Mouse (Mus musculus) MEL (cell line): ENCODE measurements around the gene Cldn10. TPM values are rescaled to one million over a fixed set of nuclear protein-coding genes. Genes with fewer than 3 reads are reported as not detected.

Experiments
- DNase-seq: peaks from one replicate; pipeline ENCODE4 v3.0.0; 2011; ENCODE audit warnings: low read depth, low spot score
- H3K27ac ChIP-seq: 2 replicates; pipeline ENCODE4 v1.5.1; 2012; ENCODE audit warnings: low read depth, mild to moderate bottlenecking, control low read depth, low read length, moderate library complexity; ENCODE audit not compliant: control insufficient read depth
- H3K27me3 ChIP-seq, 2 experiments: fragments of 150-350 bp in 1 of 2; sonication (generic) in 1 of 2; 2 replicates each; pipeline ENCODE4 v1.6.1; 2012; ENCODE audit warnings: low read length in 2 of 2, mild to moderate bottlenecking in 2 of 2, improper control_type of control experiment in 1 of 2, moderate library complexity in 1 of 2; ENCODE audit not compliant: insufficient read depth in 2 of 2, control insufficient read depth in 1 of 2
- H3K36me3 ChIP-seq, 2 experiments: 2 replicates each; pipeline ENCODE4 v1.6.1; 2012 to 2014; ENCODE audit warnings: low read length in 2 of 2, improper control_type of control experiment in 1 of 2, inconsistent platforms in 1 of 2, mild to moderate bottlenecking in 1 of 2; ENCODE audit not compliant: insufficient read depth in 2 of 2, control insufficient read depth in 1 of 2
- H3K4me1 ChIP-seq, 2 experiments: fragments of 150-350 bp in 1 of 2; sonication (generic) in 1 of 2; 2 replicates each; pipeline ENCODE4 v1.6.1; 2012; ENCODE audit warnings: low read length in 2 of 2, improper control_type of control experiment in 1 of 2, mild to moderate bottlenecking in 1 of 2; ENCODE audit not compliant: insufficient read depth in 2 of 2, control insufficient read depth in 1 of 2
- H3K4me3 ChIP-seq, 2 experiments: fragments of 150-350 bp in 1 of 2; sonication (generic) in 1 of 2; 2 replicates each; pipeline ENCODE4 v1.5.1; 2012; ENCODE audit warnings: low read depth in 2 of 2, low read length in 2 of 2, mild to moderate bottlenecking in 2 of 2, moderate library complexity in 2 of 2, control low read depth in 1 of 2, improper control_type of control experiment in 1 of 2; ENCODE audit not compliant: control insufficient read depth in 1 of 2, insufficient read depth in 1 of 2
- H3K79me2 ChIP-seq: 2 replicates; pipeline ENCODE4 v1.6.1; 2012; ENCODE audit warnings: mild to moderate bottlenecking, low read length, moderate library complexity; ENCODE audit not compliant: control insufficient read depth, poor library complexity, insufficient read depth
- H3K9ac ChIP-seq: 2 replicates; pipeline ENCODE4 v1.6.1; 2012; ENCODE audit warnings: low read depth, mild to moderate bottlenecking, control low read depth, low read length, moderate library complexity; ENCODE audit not compliant: control insufficient read depth, poor library complexity, severe bottlenecking
- H3K9me3 ChIP-seq: fragments of 150-350 bp; sonication (generic); replicated peaks from 2 replicates; pipeline ENCODE4 v1.6.1; 2012; ENCODE audit warnings: mild to moderate bottlenecking, low read length, improper control_type of control experiment, moderate library complexity; ENCODE audit not compliant: insufficient read depth
- CTCF ChIP-seq, 3 experiments: IDR thresholded peaks in 2 of 3; conservative IDR thresholded peaks in 1 of 3; 2 replicates each; pipeline ENCODE4 v1.5.1; 2011 to 2012; ENCODE audit warnings: low read length in 3 of 3, low read depth in 2 of 3, mild to moderate bottlenecking in 2 of 3, improper control_type of control experiment in 1 of 3, inconsistent platforms in 1 of 3, mixed read lengths in 1 of 3, moderate library complexity in 1 of 3; ENCODE audit not compliant: control insufficient read depth in 1 of 3, insufficient read depth in 1 of 3, poor library complexity in 1 of 3, severe bottlenecking in 1 of 3
- E2F4 ChIP-seq: IDR thresholded peaks from 2 replicates; pipeline ENCODE4 v1.6.1; 2011; ENCODE audit warnings: low read depth, low read length, improper control_type of control experiment, borderline replicate concordance
- GABPA ChIP-seq: IDR thresholded peaks from 2 replicates; pipeline ENCODE4 v1.6.1; 2012; ENCODE audit warnings: low read depth, mild to moderate bottlenecking, inconsistent platforms, low read length, improper control_type of control experiment, moderate library complexity
- GATA1 ChIP-seq: IDR thresholded peaks from 2 replicates; pipeline ENCODE4 v1.6.1; 2011; ENCODE audit warnings: low read depth, low read length, improper control_type of control experiment
- JUND ChIP-seq: IDR thresholded peaks from 2 replicates; pipeline ENCODE4 v1.6.1; 2011; ENCODE audit warnings: low read depth, mild to moderate bottlenecking, improper control_type of control experiment, low read length
- MAFK ChIP-seq: IDR thresholded peaks from 2 replicates; pipeline ENCODE4 v1.6.1; 2011; ENCODE audit warnings: low read depth, mild to moderate bottlenecking, low read length, improper control_type of control experiment, borderline replicate concordance
- MAZ ChIP-seq: IDR thresholded peaks from 2 replicates; pipeline ENCODE4 v1.6.1; 2012; ENCODE audit warnings: low read depth, mild to moderate bottlenecking, inconsistent platforms, low read length, improper control_type of control experiment
- MEF2A ChIP-seq: IDR thresholded peaks from 2 replicates; pipeline ENCODE4 v1.6.1; 2014; ENCODE audit warnings: low read depth, mild to moderate bottlenecking, inconsistent platforms, low read length, improper control_type of control experiment; ENCODE audit not compliant: poor library complexity, insufficient replicate concordance, severe bottlenecking; ENCODE audit errors: extremely low read depth
- MXI1 ChIP-seq: IDR thresholded peaks from 2 replicates; pipeline ENCODE4 v1.6.1; 2011; ENCODE audit warnings: mild to moderate bottlenecking, low read depth, low read length, improper control_type of control experiment
- NELFE ChIP-seq: IDR thresholded peaks from 2 replicates; pipeline ENCODE4 v1.6.1; 2011; ENCODE audit warnings: low read depth, low read length, improper control_type of control experiment
- RAD21 ChIP-seq: IDR thresholded peaks from 2 replicates; pipeline ENCODE4 v1.6.1; 2011; ENCODE audit warnings: mild to moderate bottlenecking, low read depth, low read length, improper control_type of control experiment
- SMC3 ChIP-seq: IDR thresholded peaks from 2 replicates; pipeline ENCODE4 v1.6.1; 2011; ENCODE audit warnings: low read depth, low read length, improper control_type of control experiment
- TCF12 ChIP-seq: IDR thresholded peaks from 2 replicates; pipeline ENCODE4 v1.6.1; 2014; ENCODE audit warnings: low read depth, mild to moderate bottlenecking, inconsistent platforms, low read length, improper control_type of control experiment, moderate library complexity
- UBTF ChIP-seq: IDR thresholded peaks from 2 replicates; pipeline ENCODE4 v1.6.1; 2012; ENCODE audit warnings: low read depth, mild to moderate bottlenecking, inconsistent platforms, low read length, improper control_type of control experiment, moderate library complexity, borderline replicate concordance; ENCODE audit not compliant: insufficient read depth
- USF1 ChIP-seq: IDR thresholded peaks from 2 replicates; pipeline ENCODE4 v1.6.1; 2014; ENCODE audit warnings: low read depth, mild to moderate bottlenecking, inconsistent platforms, low read length, improper control_type of control experiment, moderate library complexity
- USF2 ChIP-seq, 2 experiments: IDR thresholded peaks; 2 replicates each; pipeline ENCODE4 v1.6.1; 2011 to 2012; ENCODE audit warnings: improper control_type of control experiment in 2 of 2, low read length in 2 of 2, borderline replicate concordance in 1 of 2, inconsistent platforms in 1 of 2, low read depth in 1 of 2, mild to moderate bottlenecking in 1 of 2; ENCODE audit not compliant: insufficient read depth in 1 of 2
- ZC3H11A ChIP-seq: IDR thresholded peaks from 2 replicates; pipeline ENCODE4 v1.6.1; 2012; ENCODE audit warnings: low read depth, mild to moderate bottlenecking, inconsistent platforms, low read length, improper control_type of control experiment
- ZKSCAN1 ChIP-seq: IDR thresholded peaks from 2 replicates; pipeline ENCODE4 v1.6.1; 2012; ENCODE audit warnings: low read depth, mild to moderate bottlenecking, inconsistent platforms, low read length, improper control_type of control experiment, moderate library complexity
- polyA plus RNA-seq, 2 experiments: library from polyadenylated mRNA; stranded (reverse) in 1 of 2; unstranded in 1 of 2; fragments of >175 nt in 1 of 2; fragments of >200 nt in 1 of 2; gene quantifications; 2 replicates each; pipeline versions ENCODE4 v1.2.1 to v1.2.4; 2012; ENCODE audit warnings: low replicate concordance in 2 of 2, low read depth in 1 of 2; ENCODE audit not compliant: insufficient read length in 2 of 2, insufficient read depth in 1 of 2, missing spikeins in 1 of 2
- total RNA-seq: library from RNA; depleted of rRNA; stranded (reverse); fragments of 300-350 nt; gene quantifications from 2 replicates; pipeline ENCODE4 v1.2.3, GENCODE M21; 2012

Gene Cldn10
- total and polyA plus RNA-seq, 3 experiments, result 0.17 TPM; not detected in 2

DNA sequence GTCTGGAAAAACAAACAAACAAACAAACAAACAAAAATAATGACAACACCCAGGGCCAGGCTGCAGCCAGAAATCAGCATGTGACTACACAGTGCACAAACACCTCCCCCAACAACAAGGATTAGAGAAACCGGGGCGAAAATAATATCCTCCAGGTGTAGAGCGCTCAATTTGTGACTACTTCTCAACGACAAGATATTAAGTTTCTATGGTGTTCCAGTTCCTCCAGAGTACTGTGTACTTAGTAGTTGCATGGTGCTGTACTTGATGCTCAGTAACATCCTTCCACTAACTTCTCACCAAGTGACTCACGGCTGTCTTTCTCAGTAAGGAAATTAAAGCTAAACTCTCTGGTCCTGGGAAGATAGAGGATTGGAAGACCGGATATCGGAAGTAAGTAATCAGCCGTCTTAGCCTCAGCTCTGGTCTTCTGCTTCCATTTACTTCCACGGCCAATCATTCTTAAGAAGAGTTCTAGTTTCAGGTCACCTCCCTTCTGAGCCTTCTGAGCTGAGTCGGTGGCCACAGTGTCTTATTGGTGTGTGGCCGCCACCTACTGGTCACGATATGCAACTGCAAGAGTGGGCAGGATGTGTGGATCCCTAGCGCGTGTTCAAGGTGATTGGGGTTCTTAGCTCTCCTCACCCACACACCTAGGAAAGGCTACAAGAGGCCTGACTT lies 19.9 kb upstream of the Cldn10 start:
- Histone ChIP-seq H3K79me2 (no peaks in the 10 kb centered on the region), H3K36me3 (no peaks in the 10 kb centered on the region), H3K9ac (peak overlapping the region; percentile 34; the same call in 1 of the 2 replicates), H3K4me1 (peaks cover 0 to 4% of the 10 kb centered on the region in 2 experiments; a peak in 2 of 4 replicates), H3K27ac (no peak overlapping the region), H3K27me3 (no peaks in the 10 kb centered on the region), H3K9me3 (no peaks in the 10 kb centered on the region), H3K4me3 (peak overlapping the region; percentile 14 to 41; a peak in 3 of 4 replicates)
- TF ChIP-seq ZC3H11A (peak; percentile 86), CTCF (IDR thresholded peaks at IDR 0.05 in 2 of 3, conservative IDR thresholded peaks at IDR 0.05 in 1 of 3; ENCODE audit: control insufficient read depth in 1 of 3, insufficient read depth in 1 of 3, low read depth in 2 of 3, low read length in 3 of 3, poor library complexity in 1 of 3, severe bottlenecking in 1 of 3) (peak; percentile 75 to 88 (median 82)), RAD21 (peak; percentile 89), SMC3 (peak; percentile 91), MEF2A (no peak), MXI1 (peak; percentile 33; the same call in 1 of the 2 replicates)
- DNase-seq, result peak; percentile 84

DNA sequence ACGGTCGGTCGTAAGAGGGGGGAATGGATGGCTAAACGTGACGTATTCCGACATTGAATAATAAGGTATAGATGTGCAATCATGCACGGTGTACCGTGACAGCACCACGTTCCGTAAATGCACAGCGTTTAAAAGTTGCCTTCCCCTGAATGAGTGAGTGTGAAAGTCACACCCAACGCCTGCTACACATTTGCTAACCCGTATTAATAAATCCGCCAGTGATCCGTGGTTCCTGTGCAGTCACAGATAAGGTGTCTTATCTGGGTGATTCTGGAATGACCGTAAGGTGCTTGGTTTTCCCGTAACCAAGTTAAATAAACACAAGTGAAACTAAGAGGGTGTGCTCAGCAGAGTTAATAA lies 19.4 kb upstream of the Cldn10 start:
- Histone ChIP-seq H3K9me3 (no peaks in the 10 kb centered on the region), H3K4me3 (peak overlapping the region in 1 of 2 experiments; percentile 41; a peak in 2 of 4 replicates), H3K79me2 (no peaks in the 10 kb centered on the region), H3K4me1 (peaks cover 0 to 4% of the 10 kb centered on the region in 2 experiments; a peak in 2 of 4 replicates), H3K36me3 (no peaks in the 10 kb centered on the region), H3K27ac (no peak overlapping the region), H3K9ac (peak overlapping the region; percentile 34; the same call in 1 of the 2 replicates), H3K27me3 (no peaks in the 10 kb centered on the region)
- DNase-seq, result no peak
- TF ChIP-seq CTCF (IDR thresholded peaks at IDR 0.05 in 2 of 3, conservative IDR thresholded peaks at IDR 0.05 in 1 of 3; ENCODE audit: control insufficient read depth in 1 of 3, insufficient read depth in 1 of 3, low read depth in 2 of 3, low read length in 3 of 3, poor library complexity in 1 of 3, severe bottlenecking in 1 of 3), result no peak
- peak; percentile 39; the same call in 1 of the 2 replicates for TF ChIP-seq GATA1
- TF ChIP-seq TCF12, result no peak

DNA sequence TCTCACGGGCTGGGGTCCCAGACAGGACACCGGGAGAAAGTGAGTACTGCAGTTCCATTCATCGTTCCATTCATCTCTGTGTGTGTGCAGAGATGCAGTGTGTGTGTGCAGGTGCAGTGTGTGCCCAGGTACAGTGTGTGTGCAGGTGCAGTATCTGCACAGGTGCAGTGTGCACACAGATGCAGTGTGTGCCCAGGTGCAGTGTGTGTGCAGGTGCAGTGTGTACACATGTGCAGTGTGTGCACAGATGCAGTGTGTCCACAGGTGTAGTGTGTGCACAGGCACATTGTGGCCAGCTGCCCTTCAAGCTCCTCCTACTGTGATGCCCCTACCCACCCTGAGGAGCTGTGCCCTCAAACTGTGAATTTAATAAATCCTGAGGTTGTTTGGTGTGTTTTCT lies 14.0 kb upstream of the Cldn10 start:
- H3K4me1 ChIP-seq, result no peaks in the 10 kb centered on the region
- H3K27me3 ChIP-seq, result no peaks in the 10 kb centered on the region
- DNase-seq, result no peak
- no peak overlapping the region for H3K27ac ChIP-seq
- H3K4me3 ChIP-seq, result no peak overlapping the region
- no peaks in the 10 kb centered on the region for H3K9me3 ChIP-seq
- H3K79me2 ChIP-seq, result no peaks in the 10 kb centered on the region
- H3K9ac ChIP-seq, result no peak overlapping the region
- no peaks in the 10 kb centered on the region for H3K36me3 ChIP-seq
- TF ChIP-seq JUND, result no peak
- TF ChIP-seq MEF2A, result no peak
- no peak for TF ChIP-seq USF2 (IDR thresholded peaks at IDR 0.05; ENCODE audit: borderline replicate concordance in 1 of 2, insufficient read depth in 1 of 2, low read depth in 1 of 2, low read length in 2 of 2)
- no peak for TF ChIP-seq GABPA
- no peak for TF ChIP-seq E2F4
- TF ChIP-seq MAFK, result no peak
- no peak for TF ChIP-seq NELFE
- no peak for TF ChIP-seq UBTF
- TF ChIP-seq USF1, result no peak
- no peak for TF ChIP-seq SMC3
- TF ChIP-seq ZKSCAN1, result no peak
- TF ChIP-seq GATA1, result no peak
- TF ChIP-seq MAZ, result no peak
